Comparison of ENCODE assay signal across 8 mouse cellular contexts in the genomic region with DNA sequence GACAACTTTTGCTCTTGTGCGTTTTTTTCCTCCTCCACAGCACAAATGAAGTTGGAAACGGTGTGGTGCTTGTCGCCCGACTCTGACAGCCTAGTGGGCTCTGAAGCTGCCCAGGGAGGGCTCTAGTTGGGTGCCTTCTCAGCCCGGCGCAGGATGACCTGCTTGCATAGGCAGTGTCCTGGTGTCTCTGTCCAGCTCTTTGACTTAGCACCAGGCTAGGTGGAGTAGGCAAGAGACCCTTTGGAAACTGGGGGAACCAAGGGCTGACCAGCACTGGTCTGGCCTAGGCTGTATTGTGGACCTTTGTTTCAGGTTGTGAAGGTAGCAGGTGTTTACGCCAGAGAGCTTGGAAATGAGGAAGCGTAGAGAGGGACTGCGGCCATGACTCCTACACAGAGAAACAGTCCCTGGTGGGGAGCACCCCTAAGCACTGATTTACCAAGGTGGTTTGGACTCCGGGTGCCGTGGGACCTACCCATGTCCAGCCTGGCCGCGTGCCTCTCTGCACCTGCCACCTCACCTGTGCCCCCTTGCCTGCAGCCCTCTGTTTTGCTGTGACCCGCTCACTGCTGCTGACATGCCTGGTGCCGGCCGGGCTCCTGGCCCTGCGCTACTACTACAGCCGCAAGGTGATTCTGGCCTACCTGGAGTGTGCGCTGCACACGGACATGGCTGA. TPM values are rescaled to one million over a fixed set of nuclear protein-coding genes. Genes with fewer than 3 reads are reported as not detected.
DNase-seq lines count a peak whose midpoint lies in the region; ATAC-seq lines count a peak whose summit lies in the region.

No protein-coding gene starts in this region.

- intact Hi-C loops in heart, postnatal 14 days (cut with DNase I): no loop called here

- H3K36me3 ChIP-seq in heart, embryonic 13.5 days: no peaks in the 10 kb centered on the region
- H3K36me3 ChIP-seq in embryonic facial prominence, embryonic 15.5 days: no peaks in the 10 kb centered on the region
- no peaks in the 10 kb centered on the region for H3K36me3 ChIP-seq in limb, embryonic 15.5 days

- peaks cover 18% of the 10 kb centered on the region for H3K4me1 ChIP-seq in heart, embryonic 13.5 days
- H3K4me1 ChIP-seq in embryonic facial prominence, embryonic 15.5 days: peaks cover 29% of the 10 kb centered on the region
- peaks cover 28% of the 10 kb centered on the region for H3K4me1 ChIP-seq in limb, embryonic 15.5 days

- DNase-seq in heart, postnatal 14 days: no peak
- peak; percentile 5 for DNase-seq in R1 (ENCODE audit: low read depth, low spot score)
- no peak for DNase-seq in right cerebral cortex, adult 2 months (ENCODE audit: low spot score in 2 of 2)
- no peak for DNase-seq in layer of hippocampus, postnatal 25 days (ENCODE audit: extremely low spot score in 1 of 2, low spot score in 1 of 2)
- DNase-seq in thymus, postnatal 36 days: no peak

- peaks cover 69% of the 10 kb centered on the region for H3K27me3 ChIP-seq in heart, embryonic 13.5 days (replicated peaks)
- peaks cover 69% of the 10 kb centered on the region for H3K27me3 ChIP-seq in embryonic facial prominence, embryonic 15.5 days
- H3K27me3 ChIP-seq in limb, embryonic 15.5 days: peaks cover 67% of the 10 kb centered on the region

- H3K9ac ChIP-seq in heart, embryonic 13.5 days: no peak overlapping the region
- no peak overlapping the region for H3K9ac ChIP-seq in embryonic facial prominence, embryonic 15.5 days
- H3K9ac ChIP-seq in limb, embryonic 15.5 days: no peak overlapping the region

- no peak overlapping the region for H3K27ac ChIP-seq in heart, embryonic 13.5 days (replicated peaks)
- H3K27ac ChIP-seq in embryonic facial prominence, embryonic 15.5 days (replicated peaks): no peak overlapping the region
- H3K27ac ChIP-seq in limb, embryonic 15.5 days: no peak overlapping the region

- peak overlapping the region; percentile 99 for H3K4me2 ChIP-seq in heart, embryonic 13.5 days
- H3K4me2 ChIP-seq in embryonic facial prominence, embryonic 15.5 days (replicated peaks): peak overlapping the region; percentile 98
- peak overlapping the region; percentile 99 for H3K4me2 ChIP-seq in limb, embryonic 15.5 days

- H3K9me3 ChIP-seq in heart, embryonic 13.5 days: no peaks in the 10 kb centered on the region
- H3K9me3 ChIP-seq in embryonic facial prominence, embryonic 15.5 days (replicated peaks): no peaks in the 10 kb centered on the region
- H3K9me3 ChIP-seq in limb, embryonic 15.5 days: no peaks in the 10 kb centered on the region

- ATAC-seq in heart, embryonic 13.5 days (ENCODE audit: extremely low read depth, insufficient number of reproducible peaks, low FRiP score, low TSS enrichment): no peak
- ATAC-seq in embryonic facial prominence, embryonic 15.5 days (ENCODE audit: insufficient number of reproducible peaks, low FRiP score, low TSS enrichment, low read depth): no peak
- ATAC-seq in limb, embryonic 15.5 days (ENCODE audit: insufficient number of reproducible peaks, low FRiP score, low TSS enrichment, low read depth): no peak

- H3K4me3 ChIP-seq in heart, embryonic 13.5 days: peak overlapping the region; percentile 78
- peak overlapping the region; percentile 65 for H3K4me3 ChIP-seq in embryonic facial prominence, embryonic 15.5 days (replicated peaks)
- peak overlapping the region; percentile 69 for H3K4me3 ChIP-seq in limb, embryonic 15.5 days

- 67% methylated on average over 20 of the region's 20 CpGs for WGBS in heart, embryonic 13.5 days
- 73% methylated on average over 20 of the region's 20 CpGs for WGBS in embryonic facial prominence, embryonic 15.5 days
- 72% methylated on average over 20 of the region's 20 CpGs for WGBS in limb, embryonic 15.5 days

RNA-seq across cellular contexts. Expression of a gene that starts 2.2 kb away (rescaled TPM):
- polyA plus RNA-seq in heart, embryonic 13.5 days (2015; fragmentation: Nextera tagmentation; extraction: Ambion mirVana): 0.35 and 0.70 TPM in 2 replicates
- total RNA-seq in heart, postnatal 14 days (2021): 1 to 10 TPM in 1 of 2 experiments, under 1 TPM in 1; 0.71 to 1.2 TPM
- polyA plus RNA-seq in embryonic facial prominence, embryonic 15.5 days (2015; fragmentation: Nextera tagmentation; extraction: Ambion mirVana): 0.39 and 0.74 TPM in 2 replicates
- polyA plus RNA-seq in limb, embryonic 15.5 days (2015; fragmentation: Nextera tagmentation; extraction: Ambion mirVana): 0.36 and 0.43 TPM in 2 replicates
- total RNA-seq in layer of hippocampus, postnatal 25 days (2021): 100 to 1,000 TPM; 131 to 133 TPM

RNA-seq across cellular contexts. Expression of a gene that starts 14.7 kb away (rescaled TPM):
- 81.5 and 82.8 TPM in 2 replicates for polyA plus RNA-seq in heart, embryonic 13.5 days (2015; fragmentation: Nextera tagmentation; extraction: Ambion mirVana)
- total RNA-seq in heart, postnatal 14 days (2021): 1 to 10 TPM; 3.7 to 5.2 TPM
- 99.9 and 103 TPM in 2 replicates for polyA plus RNA-seq in embryonic facial prominence, embryonic 15.5 days (2015; fragmentation: Nextera tagmentation; extraction: Ambion mirVana)
- polyA plus RNA-seq in limb, embryonic 15.5 days (2015; fragmentation: Nextera tagmentation; extraction: Ambion mirVana): 64.5 and 96.5 TPM in 2 replicates
- 10 to 100 TPM; 62.5 to 74.8 TPM for total RNA-seq in layer of hippocampus, postnatal 25 days (2021)
